Mouse (Mus musculus) ZHBTc4 (cell line): ENCODE measurements at regions not wholly inside any gene's neighbourhood (a gene's known extent, or its start where the extent isn't known, plus 50 kb on each side); places are given as distances from the start of the nearest gene placed in this dataset.

Experiments
- DNase-seq: peaks from one replicate; pipeline ENCODE4 v3.0.0-alpha.2; 2011; ENCODE audit warnings: low read depth, low spot score

DNA sequence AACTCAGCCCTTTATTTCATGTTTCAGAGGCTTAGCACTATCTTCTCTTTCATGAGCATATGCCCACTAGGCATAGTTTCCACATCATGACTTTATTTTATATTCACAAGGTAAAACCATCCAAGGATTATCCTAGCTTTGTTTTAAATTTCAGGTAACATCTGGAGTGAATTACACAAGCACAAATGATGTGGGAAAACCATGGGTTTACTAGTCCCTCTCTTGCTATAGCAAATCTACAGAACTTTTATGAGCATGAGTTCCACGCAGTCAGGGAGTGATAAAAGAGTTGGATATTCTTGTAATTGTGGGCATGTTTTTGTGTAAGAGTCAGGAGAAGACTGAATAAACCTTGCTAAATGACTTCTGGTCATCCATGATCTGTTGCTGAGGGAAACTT lies 78.0 kb upstream of the Gm11232 start:
- DNase-seq = no peak

DNA sequence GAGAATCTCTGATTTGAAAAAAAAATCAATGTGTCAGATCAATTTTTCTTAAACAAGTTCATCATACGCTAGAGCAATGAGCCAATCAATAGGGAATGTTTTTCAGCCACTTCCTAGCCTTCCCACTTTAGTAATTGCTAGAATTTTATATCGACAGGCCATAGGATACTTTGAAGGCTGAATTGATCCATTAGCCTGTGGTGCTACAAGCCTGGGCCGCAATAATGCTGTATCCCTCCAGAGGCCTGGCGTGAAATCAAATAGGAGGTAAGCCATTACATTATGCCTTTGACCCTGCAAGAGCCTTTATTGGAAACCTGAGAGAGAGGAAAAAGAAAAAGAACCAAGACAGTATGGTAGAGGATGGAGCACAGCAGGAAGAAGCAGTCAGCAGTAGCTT lies 53.7 kb upstream of the Gm11232 start:
- DNase-seq = no peak

DNA sequence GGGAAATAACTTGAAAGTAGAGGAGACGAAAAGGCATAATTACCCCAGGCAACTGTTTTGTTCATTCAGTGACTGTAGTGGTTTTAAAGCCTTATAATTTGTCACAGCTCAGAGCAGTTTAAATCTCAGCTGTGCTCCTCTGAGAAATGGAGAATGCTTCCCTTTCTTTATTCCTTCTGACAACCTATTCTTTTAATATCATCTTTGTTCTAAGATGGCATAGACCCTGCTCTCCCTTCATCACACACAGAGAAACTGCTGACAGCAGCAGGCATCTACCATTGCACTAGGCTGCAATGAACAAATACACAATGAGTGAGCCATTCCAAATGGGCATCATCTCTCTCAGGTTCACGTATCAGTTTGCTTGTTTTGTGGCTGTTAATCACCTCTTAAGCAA lies 50.5 kb upstream of the Gm11232 start:
- DNase-seq = no peak
